Mouse (Mus musculus) retina, postnatal 1 day (tissue): ENCODE measurements around the gene Lypd6.
A peak's percentile ranks its signal among the peaks of the same experiment; 100 is the strongest.

Source experiments
- DNase-seq: peaks from one replicate; pipeline ENCODE4 v3.0.0-alpha.2; 2012

Gene Lypd6

DNA sequence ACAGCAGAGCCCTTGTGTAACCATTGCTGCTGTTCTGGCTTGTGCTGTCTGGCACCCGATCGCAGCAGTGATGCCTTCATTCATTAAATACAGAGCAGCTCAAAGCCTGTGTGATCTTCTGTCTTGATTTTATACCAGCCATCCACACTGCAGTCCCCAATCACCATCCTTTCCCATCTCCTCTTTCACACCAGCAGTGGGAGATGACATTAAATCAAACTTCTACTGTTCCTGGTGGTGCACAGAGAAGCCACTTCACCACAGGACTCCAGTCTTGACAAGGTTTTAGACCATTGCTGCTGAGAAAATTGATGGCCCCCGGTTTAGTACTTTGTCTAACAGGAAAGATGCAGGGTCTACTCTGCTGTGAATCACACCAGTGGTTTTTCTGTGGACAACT, 44.9 kb downstream of the Lypd6 start:
- no peak for DNase-seq

DNA sequence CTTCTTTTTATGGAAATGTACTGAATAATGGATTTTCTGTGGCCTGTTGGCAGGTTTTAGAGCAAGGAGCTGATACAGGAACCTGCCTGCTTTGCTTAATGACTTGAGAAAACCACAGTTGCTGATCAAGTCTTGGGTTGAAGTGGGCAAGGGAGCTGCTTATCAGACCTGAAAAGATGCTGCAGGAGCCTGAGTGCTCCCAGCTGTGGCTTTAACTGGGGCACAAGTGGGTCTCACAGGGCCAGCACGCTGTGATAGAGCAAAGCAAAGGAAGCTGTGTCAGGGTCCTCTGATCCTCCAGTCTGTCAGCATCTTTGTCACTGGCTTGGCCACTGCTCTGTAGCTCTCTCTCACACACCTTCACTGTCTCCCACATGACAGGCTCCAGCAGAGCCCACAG, 45.4 kb downstream of the Lypd6 start:
- no peak for DNase-seq

- DNase-seq, result no peak
Observed at GRCm38 (mm10) chr2:50112427-50112826, 46.2 kb downstream of the Lypd6 start.

DNA sequence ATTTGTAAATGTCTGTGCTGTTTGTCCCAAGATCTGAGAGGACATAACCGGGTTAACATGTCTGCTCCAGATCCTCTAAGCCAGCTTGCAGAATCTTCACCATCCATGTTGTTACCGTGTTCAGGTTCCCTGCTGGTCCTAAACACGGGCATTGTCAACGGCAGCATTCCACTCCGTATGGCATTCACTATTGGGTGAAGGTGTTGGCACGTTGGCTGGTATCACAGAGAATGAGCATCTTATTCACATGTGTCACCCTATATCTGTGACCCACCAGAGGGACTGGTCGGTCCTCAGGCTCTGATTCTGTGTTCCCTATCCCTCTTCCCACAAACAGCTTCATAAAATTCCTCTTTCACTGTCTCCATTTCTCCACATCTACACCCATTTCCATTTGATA, 52.9 kb downstream of the Lypd6 start:
- no peak for DNase-seq

DNA sequence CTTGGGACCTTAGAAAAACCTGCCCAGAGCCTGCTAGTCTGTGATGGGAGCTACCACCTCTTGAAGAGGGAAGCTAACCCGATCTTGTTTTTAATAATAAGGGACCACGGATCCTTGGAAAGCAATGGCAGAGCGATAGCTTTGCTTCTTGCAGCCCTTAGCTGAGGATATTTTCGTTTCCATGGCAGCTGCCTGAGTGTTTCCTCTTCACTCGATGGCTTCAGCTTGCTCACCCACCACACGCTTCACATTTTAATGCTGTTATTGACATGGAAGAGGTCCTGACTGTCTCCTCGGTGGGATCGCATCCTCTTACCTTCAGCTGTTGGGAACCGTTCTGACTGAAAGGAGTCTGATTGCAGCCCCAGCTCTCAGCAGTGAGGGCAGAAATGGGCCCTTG, 54.6 kb downstream of the Lypd6 start:
- DNase-seq, result no peak

DNA sequence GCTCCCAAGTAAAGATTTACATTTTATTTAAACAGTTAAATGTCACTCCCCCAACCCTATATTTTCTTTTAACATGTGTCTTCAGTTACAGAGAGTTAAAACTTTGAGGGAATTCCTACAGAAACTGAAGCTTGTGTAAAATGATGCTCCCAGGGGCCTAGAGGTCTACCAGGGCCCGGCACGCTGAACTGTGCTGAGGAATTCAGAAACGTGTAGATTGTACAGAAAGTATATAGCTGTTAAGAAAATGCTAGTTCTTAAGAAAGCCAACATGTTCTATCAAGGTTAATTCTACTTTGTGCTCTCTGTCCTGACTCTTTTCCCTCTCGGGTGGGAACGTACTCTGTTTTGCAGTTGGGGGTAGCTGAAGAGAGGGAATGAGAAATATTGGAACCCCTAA, 57.1 kb downstream of the Lypd6 start:
- no peak for DNase-seq

- DNase-seq, result peak; percentile 43
Observed at GRCm38 (mm10) chr2:50127513-50128175, 61.4 kb downstream of the Lypd6 start.

GRCm38 (mm10) chr2:50128322-50129277, 62.4 kb downstream of the Lypd6 start:
- peak; percentile 36 for DNase-seq

- DNase-seq, result no peak
Observed at GRCm38 (mm10) chr2:50130674-50131073, 64.4 kb downstream of the Lypd6 start.

- no peak for DNase-seq
Observed at GRCm38 (mm10) chr2:50143672-50144071, 77.4 kb downstream of the Lypd6 start.

- DNase-seq, result no peak
Observed at GRCm38 (mm10) chr2:50147308-50147707, 81.1 kb downstream of the Lypd6 start.

DNA sequence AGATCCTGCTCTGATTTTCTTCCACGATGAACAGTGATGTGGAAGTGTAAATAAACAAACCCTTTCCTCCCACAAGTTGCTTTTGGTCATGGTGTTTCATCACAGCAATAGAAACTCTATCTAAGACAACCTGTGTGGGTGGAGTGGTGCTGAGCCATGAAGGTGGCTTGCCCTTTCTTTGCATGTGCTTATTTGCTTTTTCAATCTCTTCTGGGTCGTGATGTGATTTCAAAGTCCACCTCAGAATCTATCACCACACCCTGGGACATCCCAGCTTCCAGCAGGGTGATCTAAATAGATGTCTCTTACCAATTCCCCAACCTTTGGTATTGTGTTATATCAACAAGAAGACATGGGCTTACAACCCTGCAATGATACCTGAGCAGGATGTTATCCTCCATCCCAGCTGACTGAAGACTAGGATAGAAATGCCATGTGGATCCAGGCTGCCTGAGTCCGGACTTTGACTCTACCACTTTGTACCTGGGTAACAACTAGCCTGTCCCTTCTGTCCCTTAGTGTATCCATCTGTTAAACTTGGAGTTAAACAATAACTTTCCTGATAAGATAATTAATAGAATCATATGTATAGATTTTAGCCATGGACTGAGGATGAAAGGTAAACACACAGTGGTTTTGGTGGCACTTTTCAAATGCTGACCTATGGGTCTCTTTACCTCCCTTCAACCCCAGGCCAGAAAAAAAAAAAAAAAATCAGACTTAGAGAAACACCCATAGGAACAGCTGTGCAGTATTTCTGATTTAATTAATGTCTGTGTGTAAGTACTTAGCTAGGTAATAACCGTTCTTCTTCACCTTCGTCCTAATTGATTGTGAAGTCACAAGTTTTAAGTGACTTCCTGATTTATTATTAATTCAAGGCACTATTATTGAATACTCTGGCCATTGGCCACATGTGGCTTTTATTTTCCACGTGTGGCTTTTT, 83.3 kb downstream of the Lypd6 start:
- no peak for DNase-seq

DNA sequence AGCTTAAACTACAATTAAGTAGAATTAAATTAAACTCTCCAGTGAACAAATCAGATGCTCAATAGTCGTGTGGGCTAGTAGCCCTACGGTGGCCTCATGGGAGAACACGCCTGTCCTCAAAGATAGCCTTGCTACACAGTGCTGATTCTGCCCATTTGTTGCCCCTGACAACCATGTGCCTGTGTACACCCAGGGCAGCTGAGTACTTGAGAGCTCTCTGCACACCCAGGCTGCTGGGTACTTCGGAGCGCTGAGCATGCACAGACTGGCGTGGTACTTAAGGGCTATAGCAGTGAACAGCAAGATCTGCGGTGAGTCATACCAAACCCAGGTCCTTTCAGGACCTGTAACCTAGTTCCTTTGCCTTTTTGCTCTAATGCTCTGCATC, 84.0 kb downstream of the Lypd6 start:
- peak; percentile 32 for DNase-seq

DNA sequence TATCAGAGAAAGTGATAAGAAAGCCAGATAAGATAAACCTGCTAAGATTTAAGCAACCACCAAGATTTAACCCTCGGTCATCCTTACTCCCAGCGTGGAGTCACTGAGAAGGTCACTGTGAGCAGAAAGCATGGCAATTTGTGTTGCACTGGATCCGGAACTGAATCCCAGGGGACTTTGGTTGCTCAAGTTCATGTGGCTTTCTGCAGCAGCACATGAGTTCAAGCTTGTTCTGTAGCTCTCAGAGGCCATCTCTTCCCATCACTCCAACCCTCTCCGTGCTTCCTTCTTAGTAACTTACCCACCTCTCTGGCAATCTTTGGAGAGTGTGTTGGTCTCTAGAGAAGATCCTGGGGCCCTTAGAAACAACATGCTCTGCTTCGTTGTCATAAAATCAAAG, 84.6 kb downstream of the Lypd6 start:
- no peak for DNase-seq

DNA sequence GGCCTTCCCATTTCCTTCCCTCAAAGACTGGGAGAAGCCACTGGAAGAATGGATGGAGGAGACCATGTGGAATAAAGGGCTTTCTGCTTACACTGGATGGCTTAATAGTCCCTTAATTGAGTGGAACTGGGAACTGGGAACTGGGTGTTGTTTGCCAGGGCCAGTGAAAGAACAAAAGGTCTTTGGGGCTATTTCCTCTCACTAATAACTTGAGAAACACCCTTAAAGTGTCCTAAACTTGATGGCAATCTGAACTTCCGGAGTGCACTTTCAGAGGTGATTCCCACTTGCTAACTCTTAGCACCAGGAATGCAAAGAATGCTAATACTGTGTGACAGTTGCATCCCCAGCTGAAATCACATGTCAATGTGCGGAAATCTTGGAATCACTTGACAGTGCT, 85.2 kb downstream of the Lypd6 start:
- DNase-seq, result peak; percentile 57

GRCm38 (mm10) chr2:50151879-50152278, 85.7 kb downstream of the Lypd6 start:
- DNase-seq, result no peak

GRCm38 (mm10) chr2:50156009-50156408, 89.8 kb downstream of the Lypd6 start:
- DNase-seq, result no peak

GRCm38 (mm10) chr2:50160069-50160468, 93.8 kb downstream of the Lypd6 start:
- DNase-seq, result no peak

DNA sequence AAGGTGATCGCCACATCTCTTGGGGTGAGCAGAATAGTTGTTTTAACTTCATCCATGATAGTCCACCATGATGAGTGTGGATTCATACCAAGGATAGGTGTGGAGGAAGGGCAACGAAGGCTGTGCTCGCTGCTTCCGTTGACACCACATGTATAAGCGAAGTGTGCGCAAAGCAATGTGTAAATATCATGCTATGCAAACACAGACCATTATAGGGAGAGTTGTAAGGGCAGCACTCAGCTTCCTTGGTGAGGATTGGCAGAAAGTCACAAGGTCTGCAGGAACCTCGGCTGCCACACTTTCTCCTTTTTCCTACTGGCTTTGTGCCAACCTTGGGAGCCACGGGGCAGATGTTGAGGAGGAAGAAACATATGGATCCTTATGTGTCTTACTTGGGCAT, 97.4 kb downstream of the Lypd6 start:
- no peak for DNase-seq

- no peak for DNase-seq
Observed at GRCm38 (mm10) chr2:50165277-50165676, 99.0 kb downstream of the Lypd6 start.

DNA sequence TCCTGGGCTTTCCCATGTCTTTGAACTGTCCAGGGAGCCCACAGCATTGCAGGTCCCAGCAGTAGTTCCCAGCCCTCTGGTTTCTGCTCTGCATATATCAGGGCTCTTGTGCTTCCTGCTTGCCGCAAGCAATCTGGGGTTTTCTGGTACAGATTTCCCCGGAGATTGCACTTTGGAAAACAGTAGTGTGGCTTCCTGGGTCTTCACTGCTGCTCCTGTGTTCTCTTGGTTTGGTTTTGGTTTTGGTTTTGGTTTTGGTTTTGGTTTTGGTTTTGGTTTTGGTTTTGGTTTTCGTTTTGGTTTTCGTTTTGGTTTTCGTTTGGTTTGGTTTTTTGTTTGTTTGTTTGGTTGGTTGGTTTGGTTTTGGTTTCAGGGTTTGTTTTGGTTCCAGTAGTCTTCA, 99.9 kb downstream of the Lypd6 start:
- no peak for DNase-seq

DNA sequence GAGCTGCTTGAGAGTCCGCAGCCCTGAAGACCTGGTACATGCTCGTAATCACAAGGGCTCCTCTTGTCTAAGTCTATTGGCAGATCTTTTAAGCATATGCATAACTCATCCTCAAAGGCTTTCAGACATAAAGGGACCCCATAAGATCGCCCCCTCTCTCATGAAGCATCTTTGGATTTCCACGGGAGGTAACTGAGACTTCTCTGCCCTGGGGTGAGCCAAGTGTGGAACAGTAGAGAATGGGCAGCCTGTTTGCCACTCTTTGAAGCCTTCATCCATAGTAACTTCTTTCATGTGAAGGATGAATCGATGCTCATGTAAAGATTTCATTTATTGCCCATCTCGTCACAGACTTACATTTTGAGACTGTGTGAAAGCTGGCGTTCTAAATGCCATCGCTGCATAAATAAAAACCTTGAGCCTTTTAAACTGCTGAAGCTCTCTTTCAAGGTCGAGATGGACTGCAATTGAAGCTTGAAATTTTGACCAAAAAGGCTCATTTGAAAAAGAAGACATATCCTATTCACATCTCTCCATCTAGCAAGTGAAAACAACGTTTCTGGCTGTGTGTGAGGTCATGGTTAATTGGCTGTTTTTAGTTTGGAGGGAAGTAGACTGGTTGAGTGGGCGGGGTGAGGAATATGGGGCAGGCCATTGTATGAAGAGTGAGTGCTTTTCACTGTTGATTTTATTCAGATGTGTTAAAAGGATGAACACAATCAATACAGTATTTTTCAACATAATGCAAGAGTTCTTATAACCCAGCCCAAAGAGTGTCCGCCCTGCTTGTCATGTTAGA, 107.7 kb downstream of the Lypd6 start:
- DNase-seq, result no peak
